ENCODE assay signal across 22 mouse cellular contexts in genomic region chr6:116418487-116418886, GRCm38 (mm10). TPM values are rescaled to one million over a fixed set of nuclear protein-coding genes. Genes with fewer than 3 reads are reported as not detected.
DNase-seq lines count a peak whose midpoint lies in the region; ATAC-seq and TF ChIP-seq lines count a peak whose summit lies in the region.
"Had no signal": no experiment of that assay in that cellular context is flagged by ENCODE, and none has a peak within 500 bp of the region (broad histone marks: within the 10 kb centered on the region; RNA-seq: fewer than 3 reads in every experiment).

No protein-coding gene starts in this region.

- no peaks in the 10 kb centered on the region for H3K27me3 ChIP-seq in hindbrain, embryonic 16.5 days (replicated peaks; ENCODE audit: control insufficient read depth, insufficient read depth, low read length)
- no peaks in the 10 kb centered on the region for H3K27me3 ChIP-seq in hindbrain, embryonic 14.5 days (ENCODE audit: control insufficient read depth, insufficient read depth, low read length)
- H3K27me3 ChIP-seq in megakaryocyte, embryonic 14.5 days (replicated peaks) = no peaks in the 10 kb centered on the region
- H3K27me3 ChIP-seq: CH12.LX; embryonic facial prominence, embryonic 12.5 days; forebrain, embryonic 12.5 days; forebrain, embryonic 15.5 days; Patski had no signal

- no peak overlapping the region for H3K9ac ChIP-seq in hindbrain, embryonic 16.5 days (ENCODE audit: low read depth, low read length)
- no peak overlapping the region for H3K9ac ChIP-seq in hindbrain, embryonic 14.5 days
- H3K9ac ChIP-seq: embryonic facial prominence, embryonic 12.5 days; forebrain, embryonic 12.5 days; forebrain, embryonic 15.5 days had no signal

- no peaks in the 10 kb centered on the region for H3K9me3 ChIP-seq in hindbrain, embryonic 16.5 days (ENCODE audit: control insufficient read depth, low read length)
- H3K9me3 ChIP-seq in hindbrain, embryonic 14.5 days (ENCODE audit: control insufficient read depth, low read length) = no peaks in the 10 kb centered on the region
- no peaks in the 10 kb centered on the region for H3K9me3 ChIP-seq in megakaryocyte, embryonic 14.5 days
- H3K9me3 ChIP-seq: embryonic facial prominence, embryonic 12.5 days; forebrain, embryonic 12.5 days; forebrain, embryonic 15.5 days; G1E had no signal

- TF ChIP-seq CTCF in brain, embryonic 14.5 days (IDR thresholded peaks at IDR 0.05; ENCODE audit: borderline replicate concordance, extremely low read depth, insufficient read depth, insufficient read length) = no peak

- no peak overlapping the region for H3K4me3 ChIP-seq in hindbrain, embryonic 16.5 days (ENCODE audit: low read length)
- H3K4me3 ChIP-seq in hindbrain, embryonic 14.5 days (replicated peaks; ENCODE audit: low read length) = no peak overlapping the region
- H3K4me3 ChIP-seq in megakaryocyte, embryonic 14.5 days (replicated peaks) = peak overlapping the region; percentile 15
- H3K4me3 ChIP-seq: embryonic facial prominence, embryonic 12.5 days; erythroblast, embryonic 14.5 days; forebrain, embryonic 12.5 days; forebrain, embryonic 15.5 days; heart, adult 2 months had no signal

- 75% methylated on average over 1 of the region's 1 CpGs for WGBS in hindbrain, embryonic 16.5 days
- 65% methylated on average over 1 of the region's 1 CpGs for WGBS in hindbrain, embryonic 14.5 days

- no peaks in the 10 kb centered on the region for H3K4me1 ChIP-seq in hindbrain, embryonic 16.5 days (ENCODE audit: control insufficient read depth, insufficient read depth, low read depth, low read length)
- H3K4me1 ChIP-seq in hindbrain, embryonic 14.5 days (replicated peaks; ENCODE audit: control insufficient read depth, insufficient read depth, low read length) = no peaks in the 10 kb centered on the region; the same call in 1 of the 2 replicates
- H3K4me1 ChIP-seq in megakaryocyte, embryonic 14.5 days = peaks cover 78% of the 10 kb centered on the region
- H3K4me1 ChIP-seq: embryonic facial prominence, embryonic 12.5 days; forebrain, embryonic 12.5 days; forebrain, embryonic 15.5 days had no signal

- DNase-seq in heart, adult 11 months = peak; percentile 75
- no peak for DNase-seq in heart, adult 9 months (ENCODE audit: low spot score in 2 of 2)
- DNase-seq in hindbrain, embryonic 14.5 days (ENCODE audit: low spot score) = no peak
- peak; percentile 14 for DNase-seq in brain, embryonic 14.5 days (ENCODE audit: low read depth)
- no peak for DNase-seq in spleen, adult 18-20 months
- DNase-seq: cerebellum, adult 9-10 months; gastrocnemius, postnatal 25 days; heart, adult 2 months; kidney, adult 18-20 months had no signal

- H3K36me3 ChIP-seq in hindbrain, embryonic 16.5 days (ENCODE audit: control insufficient read depth, insufficient read depth, low read length) = no peaks in the 10 kb centered on the region
- no peaks in the 10 kb centered on the region for H3K36me3 ChIP-seq in hindbrain, embryonic 14.5 days (replicated peaks; ENCODE audit: control insufficient read depth, insufficient read depth)
- H3K36me3 ChIP-seq in megakaryocyte, embryonic 14.5 days (replicated peaks; ENCODE audit: low read length) = peaks cover 92% of the 10 kb centered on the region
- H3K36me3 ChIP-seq: embryonic facial prominence, embryonic 12.5 days; forebrain, embryonic 12.5 days; forebrain, embryonic 15.5 days had no signal

- ATAC-seq in hindbrain, embryonic 16.5 days = peak; percentile 37; the same call in 1 of the 2 replicates
- ATAC-seq in hindbrain, embryonic 14.5 days (ENCODE audit: low FRiP score) = no peak
- no peak for ATAC-seq in megakaryocyte, adult 5-6 weeks (ENCODE audit: poor library complexity, severe bottlenecking)
- ATAC-seq: forebrain, embryonic 15.5 days; inflammation-experienced regulatory T-cells, adult 6 months; intestine, embryonic 16.5 days; Patski had no signal

- no peak overlapping the region for H3K4me2 ChIP-seq in hindbrain, embryonic 16.5 days (ENCODE audit: low read length)
- no peak overlapping the region for H3K4me2 ChIP-seq in hindbrain, embryonic 14.5 days (replicated peaks)
- H3K4me2 ChIP-seq: embryonic facial prominence, embryonic 12.5 days; forebrain, embryonic 12.5 days; forebrain, embryonic 15.5 days; heart, embryonic 11.5 days had no signal

- no peak for TF ChIP-seq POLR2A in brain, embryonic 14.5 days (IDR thresholded peaks at IDR 0.05; ENCODE audit: borderline replicate concordance, extremely low read depth, insufficient read depth, insufficient read length, poor library complexity, severe bottlenecking)

- no peak overlapping the region for H3K27ac ChIP-seq in hindbrain, embryonic 16.5 days (ENCODE audit: low read depth, low read length)
- H3K27ac ChIP-seq in hindbrain, embryonic 14.5 days = no peak overlapping the region
- H3K27ac ChIP-seq: embryonic facial prominence, embryonic 12.5 days; forebrain, embryonic 12.5 days; forebrain, embryonic 15.5 days; heart, adult 2 months had no signal

RNA-seq across cellular contexts. Expression of gene Alox5, which starts 42.5 kb away (rescaled TPM):
- polyA plus RNA-seq in hindbrain, embryonic 16.5 days (2015; fragmentation: Nextera tagmentation; extraction: Ambion mirVana) = 0.65 and 0.94 TPM in 2 replicates
- 0.31 and 0.80 TPM in 2 replicates for polyA plus RNA-seq in hindbrain, embryonic 14.5 days (2014; fragmentation: Nextera tagmentation; extraction: Ambion mirVana)
- 43.4 and 50.4 TPM in 2 replicates for polyA plus RNA-seq in megakaryocyte, embryonic 14.5 days (2012; ENCODE audit: insufficient read depth, low replicate concordance)
- 53.8 and 58.6 TPM in 2 replicates for total RNA-seq in megakaryocyte, adult 5-6 weeks (2015)
- 55.0 and 61.5 TPM in 2 replicates for total RNA-seq in megakaryocyte, adult 5-6 weeks (2017)
- polyA plus RNA-seq in brain, embryonic 14.5 days (2012; rRNA removed) = 0.33 and 0.46 TPM in 2 replicates
- total RNA-seq: CH12.LX had no signal
- polyA plus RNA-seq: inflammation-experienced regulatory T-cells, adult 6 months; Patski had no signal

Comparison
In these comparisons a context has a peak if more than half of its experiments do, and no peak if none do; other contexts are left out.
1. DNase-seq: peak in heart, adult 11 months (single experiment) and brain, embryonic 14.5 days (single experiment); none in heart, adult 9 months (0 of 2), hindbrain, embryonic 14.5 days (single experiment) and spleen, adult 18-20 months (0 of 2).
2. RNA of gene Alox5, which starts 42.5 kb away (polyA plus RNA-seq): 43.4 to 50.4 TPM in megakaryocyte, embryonic 14.5 days; 0.65 to 0.94 TPM in hindbrain, embryonic 16.5 days, 0.31 to 0.80 TPM in hindbrain, embryonic 14.5 days and 0.33 to 0.46 TPM in brain, embryonic 14.5 days; every median in the first group is over 10 times any median in the second.